Mouse (Mus musculus): ENCODE data around the gene Blnk.
A peak's percentile ranks its signal among the peaks of the same experiment; 100 is the strongest.

Blnk gene

GRCm38 (mm10) chr19:40994057-40994585, at the start of gene Blnk:
TSS of gene Blnk (minus strand) at chr19:40994535.
- DNase-seq (ENCODE audit: low spot score), result no peak

GRCm38 (mm10) chr19:41039110-41039509, 44.8 kb upstream of the Blnk start:
- DNase-seq (ENCODE audit: low spot score), result no peak

GRCm38 (mm10) chr19:41035809-41036551, 41.6 kb upstream of the Blnk start:
- DNase-seq (ENCODE audit: low spot score), result no peak

- DNase-seq (ENCODE audit: low spot score), result no peak
Observed at GRCm38 (mm10) chr19:41031869-41032268, 37.5 kb upstream of the Blnk start.

- DNase-seq (ENCODE audit: low spot score), result no peak
Observed at GRCm38 (mm10) chr19:41031009-41031408, 36.7 kb upstream of the Blnk start.

- no peak for DNase-seq (ENCODE audit: low spot score)
Observed at GRCm38 (mm10) chr19:41030161-41030560, 35.8 kb upstream of the Blnk start.

GRCm38 (mm10) chr19:41029219-41029618, 34.9 kb upstream of the Blnk start, which contains the start of gene Dntt:
TSS of gene Dntt (plus strand) at chr19:41029275.
- no peak for DNase-seq (ENCODE audit: low spot score)

- no peak for DNase-seq (ENCODE audit: low spot score)
Observed at GRCm38 (mm10) chr19:41027601-41028000, 33.3 kb upstream of the Blnk start.

- DNase-seq (ENCODE audit: low spot score), result no peak
Observed at GRCm38 (mm10) chr19:41027024-41027423, 32.7 kb upstream of the Blnk start.

- DNase-seq (ENCODE audit: low spot score), result no peak
Observed at GRCm38 (mm10) chr19:41026551-41026950, 32.2 kb upstream of the Blnk start.

- DNase-seq (ENCODE audit: low spot score), result no peak
Observed at GRCm38 (mm10) chr19:41022244-41022643, 27.9 kb upstream of the Blnk start.

- DNase-seq (ENCODE audit: low spot score), result no peak
Observed at GRCm38 (mm10) chr19:41020537-41020936, 26.2 kb upstream of the Blnk start.

- DNase-seq (ENCODE audit: low spot score), result no peak
Observed at GRCm38 (mm10) chr19:41019164-41019675, 24.9 kb upstream of the Blnk start.

GRCm38 (mm10) chr19:41015951-41016716, 21.8 kb upstream of the Blnk start:
- DNase-seq (ENCODE audit: low spot score), result peak; percentile 61

- DNase-seq (ENCODE audit: low spot score), result no peak
Observed at GRCm38 (mm10) chr19:41014003-41014402, 19.7 kb upstream of the Blnk start.

GRCm38 (mm10) chr19:41013591-41013990, 19.3 kb upstream of the Blnk start:
- DNase-seq (ENCODE audit: low spot score), result no peak

GRCm38 (mm10) chr19:41011676-41012075, 17.3 kb upstream of the Blnk start:
- DNase-seq (ENCODE audit: low spot score), result no peak

GRCm38 (mm10) chr19:41008674-41009395, 14.5 kb upstream of the Blnk start:
- no peak for DNase-seq (ENCODE audit: low spot score)

- no peak for DNase-seq (ENCODE audit: low spot score)
Observed at GRCm38 (mm10) chr19:41007733-41008132, 13.4 kb upstream of the Blnk start.

GRCm38 (mm10) chr19:41007326-41007725, 13.0 kb upstream of the Blnk start:
- no peak for DNase-seq (ENCODE audit: low spot score)

GRCm38 (mm10) chr19:41006621-41007020, 12.3 kb upstream of the Blnk start:
- DNase-seq (ENCODE audit: low spot score), result no peak

GRCm38 (mm10) chr19:41003694-41004315, 9.5 kb upstream of the Blnk start:
- no peak for DNase-seq (ENCODE audit: low spot score)

All from c-Kit-positive CD71-positive TER-119-positive erythroid progenitor cells, embryonic 14.5 days (primary cell).